Mouse (Mus musculus): Measurements from ENCODE around the gene Chst5.
"Not testable (repeated sequence)": the region's sequence is repeated elsewhere in the genome, so short reads cannot be mapped to it uniquely, and the experiment has no call there.

Chst5 gene

GRCm38 (mm10) chr8:111909621-111910450 lies at the start of gene Chst5:
Gene Chst5, minus strand, starts transcription at chr8:111910447.
- DNase-seq = no peak

DNA sequence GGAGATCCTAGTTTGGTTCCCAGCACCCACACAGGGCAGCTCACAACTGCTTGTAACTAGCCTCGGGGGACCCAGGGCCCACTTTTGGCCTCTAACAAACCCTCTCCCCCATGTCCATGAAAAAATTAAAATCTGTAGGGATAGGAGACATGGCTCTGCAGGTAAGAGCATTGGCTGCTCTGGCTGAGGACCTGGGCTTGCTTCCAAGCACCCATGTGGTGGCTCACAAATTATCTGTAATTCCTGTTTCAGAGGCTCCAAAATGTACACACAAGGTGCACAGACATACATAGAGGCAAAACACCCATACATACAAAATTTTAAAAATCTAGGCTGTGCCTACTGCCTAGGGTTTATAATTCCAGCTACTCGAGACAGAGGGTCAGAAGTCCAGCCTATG lies 47.0 kb upstream of the Chst5 start:
- no peak for DNase-seq

GRCm38 (mm10) chr8:111955879-111956278 lies 45.6 kb upstream of the Chst5 start:
- DNase-seq = no peak

GRCm38 (mm10) chr8:111954844-111955594 lies 44.8 kb upstream of the Chst5 start:
- DNase-seq = no peak

- DNase-seq = no peak
Observed at GRCm38 (mm10) chr8:111951936-111952335, 41.7 kb upstream of the Chst5 start.

DNA sequence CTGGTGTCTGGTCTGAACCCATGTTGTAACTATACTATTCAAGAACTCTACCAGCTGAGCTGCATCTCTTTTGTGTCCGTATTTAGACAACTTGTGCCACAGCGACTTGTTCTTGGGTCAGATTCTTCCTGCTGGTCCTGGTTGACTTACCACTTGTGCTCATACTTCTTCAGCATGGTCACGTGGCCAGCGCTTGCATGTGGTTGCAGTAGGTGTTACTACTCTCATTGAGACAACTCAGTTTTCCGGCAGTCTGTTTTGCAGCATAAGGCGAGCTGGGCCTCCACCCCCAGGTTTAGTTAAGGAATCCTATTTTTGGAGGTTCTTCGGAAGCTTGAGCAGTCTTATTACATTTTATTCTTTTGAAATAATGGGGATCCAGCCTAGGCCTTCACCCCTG lies 41.1 kb upstream of the Chst5 start:
- DNase-seq = peak; percentile 63 to 66

DNA sequence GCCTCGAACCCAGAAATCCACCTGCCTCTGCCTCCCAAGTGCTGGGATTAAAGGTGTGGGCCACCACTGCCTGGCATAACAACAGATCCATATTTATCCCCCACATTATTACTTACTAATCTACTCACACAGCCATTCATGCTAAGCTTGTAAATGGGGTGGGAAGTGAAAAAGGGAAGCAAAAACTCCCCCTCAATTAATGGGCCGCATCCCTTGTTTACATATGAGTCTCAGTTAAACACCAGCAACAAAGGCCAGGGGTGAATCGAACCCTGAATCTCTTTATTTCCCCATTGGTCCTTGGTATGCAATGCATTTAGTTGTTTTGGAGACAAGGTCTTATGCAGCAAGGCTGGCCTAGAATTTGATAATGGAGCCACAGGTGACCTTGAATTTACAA lies 40.6 kb upstream of the Chst5 start:
- DNase-seq = peak; percentile 31 to 32

GRCm38 (mm10) chr8:111947954-111948353 lies 37.7 kb upstream of the Chst5 start:
- no peak for DNase-seq

GRCm38 (mm10) chr8:111947144-111947543 lies 36.9 kb upstream of the Chst5 start:
- peak; percentile 50 to 54 for DNase-seq

GRCm38 (mm10) chr8:111943544-111943943 lies 33.3 kb upstream of the Chst5 start:
- no peak for DNase-seq

DNA sequence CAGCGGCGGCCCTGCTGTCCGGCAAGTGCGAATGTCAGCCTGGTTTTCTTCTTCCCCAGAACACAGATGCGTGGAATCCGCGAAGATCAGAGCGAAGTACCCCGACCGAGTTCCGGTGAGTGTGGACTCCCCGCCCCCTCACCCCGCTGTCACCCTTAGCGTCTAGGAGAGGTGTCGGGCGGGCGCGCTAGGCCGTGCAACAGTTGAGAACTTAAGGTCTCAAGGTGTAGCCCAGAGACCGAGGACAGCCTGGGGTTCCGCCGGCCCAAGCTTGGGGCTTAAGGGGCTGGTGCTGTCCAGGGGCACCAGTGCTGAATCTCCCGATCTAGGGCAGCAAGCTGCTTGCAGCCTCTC lies 30.8 kb upstream of the Chst5 start:
- peak; percentile 64 to 65 for DNase-seq

GRCm38 (mm10) chr8:111940171-111941100 lies 30.2 kb upstream of the Chst5 start, which contains the start of gene Gabarapl2:
Gene Gabarapl2, plus strand, starts transcription at chr8:111940703.
- peak; percentile 97 to 98 for DNase-seq

DNA sequence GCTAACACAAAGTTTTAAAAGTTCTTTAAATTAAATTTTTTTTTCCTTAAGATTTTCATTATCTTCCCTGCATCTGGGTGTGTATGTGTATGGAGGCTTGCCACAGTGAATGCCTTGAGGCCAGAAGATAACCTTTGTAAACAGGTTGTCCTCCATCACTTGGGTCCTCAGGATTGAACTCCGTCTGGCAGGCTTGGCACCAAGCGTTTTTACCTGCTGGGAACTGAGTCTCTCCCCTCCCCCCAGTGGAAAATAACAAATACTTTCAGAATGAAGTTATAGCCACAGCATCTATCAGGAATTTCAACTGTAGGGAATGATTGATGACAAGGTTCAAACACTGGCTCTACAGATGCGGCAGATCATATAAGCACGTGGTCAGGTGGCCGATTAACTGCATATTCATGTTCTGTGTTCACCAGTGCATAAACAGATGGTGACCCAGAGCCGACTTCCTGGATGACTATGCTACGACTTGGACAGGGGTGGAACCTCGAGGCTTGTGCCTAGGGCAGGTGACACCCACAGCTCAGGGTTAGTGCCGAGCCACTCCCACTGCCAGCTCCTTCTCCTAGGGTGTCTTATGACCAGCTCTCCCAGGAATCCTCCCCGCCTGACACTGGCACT lies 29.4 kb upstream of the Chst5 start:
- DNase-seq = peak; percentile 46 to 48

GRCm38 (mm10) chr8:111938076-111938985 lies 28.1 kb upstream of the Chst5 start:
- not testable (repeated sequence) for DNase-seq

GRCm38 (mm10) chr8:111937184-111937583 lies 26.9 kb upstream of the Chst5 start:
- DNase-seq = no peak

DNA sequence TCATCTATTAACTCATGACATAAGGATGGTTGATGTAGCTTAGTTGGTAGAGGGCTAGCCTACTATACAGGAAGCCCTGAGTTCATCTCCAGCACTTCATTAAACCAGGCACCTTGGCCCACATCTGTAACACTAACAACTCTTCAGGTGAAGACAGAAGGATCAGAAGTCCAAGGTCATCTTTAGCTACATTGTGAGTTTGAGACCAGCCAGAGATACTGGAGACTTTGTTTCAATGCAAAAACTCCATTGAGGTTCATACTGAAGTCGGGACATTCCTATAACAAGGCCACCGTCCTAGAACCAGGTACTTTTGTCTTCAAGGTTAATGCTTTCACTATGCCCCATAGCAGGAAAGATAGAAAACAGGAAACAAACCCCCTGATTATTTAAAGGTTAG lies 24.0 kb upstream of the Chst5 start:
- no peak for DNase-seq

GRCm38 (mm10) chr8:111933348-111934076 lies 23.3 kb upstream of the Chst5 start, which contains the start of gene Tmem231:
Gene Tmem231, minus strand, starts transcription at chr8:111933881.
- DNase-seq = peak; percentile 89 to 90

GRCm38 (mm10) chr8:111932580-111933336 lies 22.5 kb upstream of the Chst5 start:
- peak; percentile 57 for DNase-seq

GRCm38 (mm10) chr8:111931721-111932120 lies 21.5 kb upstream of the Chst5 start:
- DNase-seq = no peak
